Mouse (Mus musculus) left cerebral cortex, adult 2 months (tissue): ENCODE data around the gene Cfdp1. TPM values are rescaled to one million over a fixed set of nuclear protein-coding genes. Genes with fewer than 3 reads are reported as not detected.

Experiments used
- DNase-seq, 2 experiments: peaks; one replicate each; pipeline ENCODE4 v3.0.0; 2021 to 2022; ENCODE audit warnings: low spot score in 2 of 2, mixed read lengths in 1 of 2; ENCODE audit errors: extremely low spot score in 1 of 2
- H3K27ac ChIP-seq: fragments of 200-600 bp; 2 replicates; pipeline ENCODE4 v1.8.1; 2022
- H3K4me3 ChIP-seq: fragments of 200-600 bp; 2 replicates; pipeline ENCODE4 v1.8.1; 2022
- CTCF ChIP-seq: fragments of 200-600 bp; IDR thresholded peaks from 2 replicates; pipeline ENCODE4 v1.8.1; 2022; ENCODE audit warnings: antibody characterized with exemption, mild to moderate bottlenecking, moderate library complexity
- intact Hi-C: fragments of 180-260 bp; cut with DNase I; formaldehyde crosslinking; loops from one replicate; pipeline ENCODE4 v1.15.1; 2025
- total RNA-seq, 2 experiments: library from RNA; stranded (reverse); gene quantifications; 2 replicates each; pipeline ENCODE4 v1.2.3; 2021

Gene Cfdp1
- total RNA-seq, 2 experiments from 2014 or later: 75.4 to 83.1 TPM

DNA sequence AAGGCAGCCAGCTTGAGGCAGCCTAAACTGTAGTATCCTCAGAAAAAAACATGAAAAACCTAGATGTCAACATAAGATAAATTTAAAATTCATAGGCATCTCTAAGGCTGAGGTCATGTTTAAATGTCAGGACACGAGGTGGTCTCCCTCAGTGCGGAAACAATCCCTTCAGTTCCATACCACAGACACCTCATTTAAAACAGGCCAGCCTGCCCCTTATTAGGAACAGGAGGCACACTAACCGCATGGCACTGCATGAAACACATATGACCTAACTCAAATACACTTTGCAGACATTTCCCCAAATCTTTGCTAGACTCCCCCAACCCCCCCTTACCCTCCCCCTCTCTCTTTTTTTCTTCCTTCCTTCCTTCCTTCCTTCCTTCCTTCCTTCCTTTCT lies 65.6 kb downstream of the Cfdp1 start:
- DNase-seq: no peak
- Histone ChIP-seq H3K4me3 (no peak overlapping the region), H3K27ac (no peak overlapping the region)
- intact Hi-C loops: no loop called here
- TF ChIP-seq CTCF: no peak

DNA sequence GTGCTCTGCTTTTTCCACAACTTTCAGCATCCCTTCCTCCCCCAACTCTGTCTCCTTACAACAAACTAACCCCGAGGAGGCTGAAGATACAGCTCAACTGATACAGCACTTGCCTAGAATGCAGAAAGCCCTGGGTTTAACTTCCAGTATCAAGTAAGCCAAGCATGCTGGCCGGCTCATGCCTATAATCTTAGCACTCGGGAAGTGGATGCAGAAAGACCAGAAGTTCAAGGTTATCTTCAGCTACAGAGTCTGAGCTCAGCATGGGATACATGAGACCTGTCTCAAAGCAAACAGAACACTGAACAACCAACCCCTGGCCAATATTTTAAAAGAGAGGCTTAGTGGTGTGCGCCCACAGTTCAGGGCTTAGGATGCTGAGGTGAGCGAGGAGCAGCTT lies 66.0 kb downstream of the Cfdp1 start:
- no peak for DNase-seq
- intact Hi-C loops: no loop called here
- TF ChIP-seq CTCF: no peak
- no peak overlapping the region for H3K4me3 ChIP-seq
- H3K27ac ChIP-seq: no peak overlapping the region

GRCm38 (mm10) chr8:111787683-111788082 lies 66.4 kb downstream of the Cfdp1 start:
- intact Hi-C loops: no loop called here
- no peak for DNase-seq
- TF ChIP-seq CTCF: no peak
- Histone ChIP-seq H3K4me3 (no peak overlapping the region), H3K27ac (0 out of 2 replicates have a peak overlapping the region, but pooled peaks have one; percentile 49)

DNA sequence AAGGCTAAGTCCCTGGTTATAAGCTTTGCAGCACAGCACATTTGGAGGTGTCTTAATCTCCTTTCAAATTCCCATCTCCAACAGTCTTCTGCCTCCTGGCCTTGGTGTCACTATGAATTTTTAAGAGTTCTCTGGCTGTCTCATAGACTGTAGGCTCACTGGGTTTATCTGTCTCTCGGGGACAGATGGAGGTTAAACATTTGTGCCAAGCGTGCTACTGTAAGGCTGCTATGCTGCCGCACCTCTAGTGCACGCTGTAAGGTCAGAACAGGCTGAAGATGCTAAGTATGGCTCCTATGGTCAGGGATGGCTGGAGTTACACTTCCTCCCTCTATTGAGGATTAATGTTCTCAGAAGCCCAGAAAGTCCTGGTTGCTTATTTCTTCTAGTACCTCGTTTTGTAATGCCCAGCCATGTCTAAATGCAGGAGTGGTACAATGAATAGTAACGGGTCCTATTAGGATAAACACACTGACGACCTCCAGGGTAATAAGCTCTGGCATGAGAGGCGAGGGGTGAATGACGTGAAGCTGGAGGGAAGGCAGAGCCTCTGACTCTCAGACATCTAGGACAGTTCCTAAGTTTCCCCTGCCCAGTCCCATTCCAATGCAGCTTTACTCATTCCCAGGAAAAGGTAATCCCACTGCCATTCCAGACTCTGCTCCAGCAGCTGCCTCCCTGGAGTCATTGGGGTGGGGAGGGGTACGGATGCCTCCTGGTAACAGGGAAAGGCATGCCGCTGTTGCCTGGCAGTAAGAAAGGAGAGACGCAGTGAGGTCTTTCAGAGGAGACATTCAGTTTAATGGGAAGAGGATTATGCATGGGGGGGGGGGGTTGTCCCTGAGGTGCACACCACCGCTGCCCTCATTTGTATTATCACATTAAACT lies 67.1 kb downstream of the Cfdp1 start:
- no peak for TF ChIP-seq CTCF
- Histone ChIP-seq H3K4me3 (no peak overlapping the region), H3K27ac (no peak overlapping the region)
- intact Hi-C loops: no loop called here
- DNase-seq: no peak

GRCm38 (mm10) chr8:111786116-111786515 lies 68.0 kb downstream of the Cfdp1 start:
- intact Hi-C loops: no loop called here
- no peak for TF ChIP-seq CTCF

DNA sequence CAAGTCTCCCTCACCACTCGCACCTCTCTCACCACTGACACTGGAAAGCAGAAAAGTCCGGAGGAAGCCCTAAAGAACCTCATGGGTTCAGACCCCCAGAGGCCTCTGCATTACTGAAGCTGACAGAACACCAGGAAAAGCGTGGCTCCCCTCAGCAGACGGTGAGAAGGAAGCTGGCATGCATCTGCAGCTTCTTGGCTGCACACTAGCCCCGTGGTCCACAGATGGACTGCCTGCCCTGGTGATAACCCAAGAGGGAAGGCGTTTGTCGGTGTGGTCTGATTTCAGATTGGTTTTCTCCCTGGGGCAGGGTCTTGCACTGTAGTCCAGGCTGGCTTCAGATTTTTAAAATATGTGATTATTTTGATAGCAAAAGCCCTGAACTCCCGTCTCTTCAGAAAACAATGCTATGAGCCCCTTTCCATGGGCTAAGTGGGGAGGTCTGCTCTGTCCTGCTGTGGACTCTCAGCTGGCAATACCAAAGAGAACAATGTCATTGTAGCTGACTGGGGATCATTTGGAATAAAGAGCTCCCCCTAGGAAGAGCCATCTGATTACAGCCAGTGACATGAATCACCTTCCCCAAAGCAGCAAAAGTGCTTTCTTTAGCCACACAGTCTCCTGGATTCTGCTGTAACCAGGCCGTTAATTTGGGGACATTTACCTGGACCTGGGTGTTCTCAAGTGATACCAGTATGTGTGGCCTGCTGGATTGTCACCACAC lies 71.3 kb downstream of the Cfdp1 start:
- Histone ChIP-seq H3K4me3 (no peak overlapping the region), H3K27ac (no peak overlapping the region)
- no peak for DNase-seq
- intact Hi-C loops: no loop called here
- peak; percentile 27 for TF ChIP-seq CTCF

More at GRCm38 (mm10) chr8:111786116-111786515, 68.0 kb downstream of the Cfdp1 start:
- Histone ChIP-seq H3K27ac (no peak overlapping the region), H3K4me3 (no peak overlapping the region)
- DNase-seq: no peak

DNA sequence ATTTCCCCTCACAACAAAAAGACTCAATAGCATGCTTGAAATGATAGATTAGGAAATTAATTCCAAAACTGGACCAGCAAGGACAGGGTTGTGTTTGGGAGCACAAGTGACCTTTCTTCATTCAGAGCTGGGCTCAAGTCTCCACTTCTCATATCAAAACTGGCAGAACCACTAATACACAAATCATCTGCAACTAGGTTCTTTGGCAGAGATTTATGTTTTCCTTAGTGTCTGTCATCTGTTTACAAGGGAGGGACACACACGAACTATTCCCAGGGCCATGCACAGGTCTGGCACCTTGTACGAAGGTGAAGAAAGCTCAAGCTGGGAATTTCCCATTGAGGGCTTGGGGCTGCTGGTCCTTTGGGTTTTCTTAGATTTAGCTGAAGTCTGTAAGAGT lies 71.9 kb downstream of the Cfdp1 start:
- no peak for DNase-seq
- Histone ChIP-seq H3K27ac (no peak overlapping the region), H3K4me3 (no peak overlapping the region)
- intact Hi-C loops: no loop called here
- TF ChIP-seq CTCF: no peak

DNA sequence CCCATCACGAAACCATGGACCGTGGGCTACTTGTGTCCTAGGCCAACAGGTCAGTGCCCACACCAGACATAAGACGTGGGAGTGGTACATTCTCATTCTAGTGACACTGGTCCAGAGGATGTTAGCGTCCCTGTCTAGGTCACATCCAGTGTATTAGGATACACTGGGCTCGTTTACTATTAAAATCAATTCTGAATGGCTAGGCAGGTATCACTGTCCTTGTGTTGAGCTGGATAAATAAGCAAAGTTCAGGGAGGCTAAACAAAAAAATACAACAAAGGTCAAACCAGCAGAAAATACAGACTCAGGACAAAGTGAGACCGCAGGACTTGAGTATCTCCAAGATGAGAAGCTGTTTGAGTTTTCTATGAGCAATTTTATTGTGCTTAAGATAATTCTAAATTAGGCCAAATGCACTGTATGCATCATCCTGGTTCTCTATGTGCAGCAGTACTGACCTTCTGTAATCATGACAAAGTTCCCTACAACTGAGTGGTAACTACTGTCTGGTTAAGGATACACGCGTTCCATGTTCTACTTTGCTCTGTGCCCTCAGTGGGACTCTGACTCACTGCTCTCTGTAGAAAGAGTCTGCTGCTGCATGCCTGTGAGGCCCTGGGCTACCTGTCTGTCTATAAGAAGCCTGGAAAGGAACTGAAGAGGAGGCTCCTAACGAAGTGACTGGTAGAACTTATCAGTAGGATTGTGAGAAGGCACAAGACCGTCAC lies 73.2 kb downstream of the Cfdp1 start:
- Histone ChIP-seq H3K27ac (no peak overlapping the region), H3K4me3 (no peak overlapping the region)
- intact Hi-C loops: no loop called here
- TF ChIP-seq CTCF: no peak
- DNase-seq: no peak

- Histone ChIP-seq H3K27ac (no peak overlapping the region), H3K4me3 (no peak overlapping the region)
- DNase-seq: no peak
- no peak for TF ChIP-seq CTCF
- intact Hi-C loops: no loop called here
These were observed 74.4 kb downstream of the Cfdp1 start for GRCm38 (mm10) chr8:111779690-111780089.

DNA sequence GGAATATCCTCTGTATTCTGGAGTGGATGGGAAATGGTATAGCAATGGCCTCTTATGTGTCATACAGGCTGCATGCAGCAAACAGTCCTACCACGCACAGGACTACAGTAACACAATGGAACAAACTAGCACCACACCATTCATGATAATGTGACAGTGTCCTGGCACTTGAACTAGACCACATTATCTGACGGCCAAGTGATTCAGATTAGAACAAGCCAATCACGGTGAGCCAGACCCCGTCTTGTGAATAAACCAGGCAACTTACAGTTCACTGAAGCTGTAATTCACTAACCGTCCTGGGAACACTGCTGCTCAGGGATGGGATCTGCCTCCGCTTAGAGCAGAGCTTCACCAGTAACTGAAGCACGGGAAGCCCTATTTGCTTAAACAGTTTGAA lies 75.3 kb downstream of the Cfdp1 start:
- TF ChIP-seq CTCF: no peak
- Histone ChIP-seq H3K4me3 (no peak overlapping the region), H3K27ac (no peak overlapping the region)
- intact Hi-C loops: no loop called here
- no peak for DNase-seq

GRCm38 (mm10) chr8:111776492-111776891 lies 77.6 kb downstream of the Cfdp1 start:
- H3K27ac ChIP-seq: no peak overlapping the region
- no peak overlapping the region for H3K4me3 ChIP-seq
- no peak for TF ChIP-seq CTCF
- intact Hi-C loops: no loop called here
- DNase-seq: no peak

DNA sequence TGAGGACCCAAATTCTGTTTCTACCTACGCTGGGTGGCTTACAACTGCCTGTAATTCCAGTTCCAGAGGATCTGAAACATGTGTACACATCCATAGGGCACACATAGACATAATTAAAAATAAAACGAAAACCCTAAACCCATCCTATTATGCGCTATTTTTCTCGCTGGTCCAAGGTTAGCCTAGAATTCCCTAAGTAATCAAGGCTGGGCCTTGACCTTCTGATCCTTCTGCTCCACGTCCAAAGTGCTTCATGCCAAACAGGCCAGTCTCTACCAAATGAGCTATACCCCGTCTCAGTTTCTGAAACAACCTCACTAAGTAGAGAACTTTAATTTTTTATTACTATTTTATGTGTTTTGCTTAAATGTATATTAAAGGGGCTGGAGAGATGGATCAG lies 78.3 kb downstream of the Cfdp1 start:
- no peak overlapping the region for H3K4me3 ChIP-seq
- TF ChIP-seq CTCF: no peak
- no peak for DNase-seq
- H3K27ac ChIP-seq: no peak overlapping the region
- intact Hi-C loops: no loop called here
